Mouse (Mus musculus): ENCODE data around the gene Serpina3n.
"Not testable (repeated sequence)": the region's sequence is repeated elsewhere in the genome, so short reads cannot be mapped to it uniquely, and the experiment has no call there.

The Serpina3n gene

GRCm38 (mm10) chr12:104433951-104434735, 27.6 kb downstream of the Serpina3n start:
- peak; percentile 19 for DNase-seq

GRCm38 (mm10) chr12:104440087-104440760, 33.7 kb downstream of the Serpina3n start:
- peak; percentile 56 for DNase-seq

DNA sequence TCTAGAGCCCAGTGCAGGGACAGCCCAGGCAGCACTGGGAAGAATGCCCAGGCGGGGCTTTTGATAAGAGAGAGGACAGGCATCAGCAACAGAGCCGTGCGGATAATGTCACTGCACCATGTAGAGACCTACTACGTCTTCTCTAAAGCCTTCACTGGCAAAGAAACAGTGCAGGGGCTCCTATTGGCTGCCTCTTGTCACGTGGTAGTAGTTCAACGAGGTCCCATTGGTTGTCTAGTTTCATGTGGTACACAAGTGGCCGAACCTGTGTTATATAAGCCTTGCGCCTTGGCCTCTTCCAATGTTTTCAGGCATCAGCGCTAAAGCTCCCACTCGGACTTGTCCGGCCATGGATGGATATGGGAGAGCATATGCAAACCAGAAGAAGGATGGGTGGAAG, 37.2 kb downstream of the Serpina3n start:
- no peak for DNase-seq

DNA sequence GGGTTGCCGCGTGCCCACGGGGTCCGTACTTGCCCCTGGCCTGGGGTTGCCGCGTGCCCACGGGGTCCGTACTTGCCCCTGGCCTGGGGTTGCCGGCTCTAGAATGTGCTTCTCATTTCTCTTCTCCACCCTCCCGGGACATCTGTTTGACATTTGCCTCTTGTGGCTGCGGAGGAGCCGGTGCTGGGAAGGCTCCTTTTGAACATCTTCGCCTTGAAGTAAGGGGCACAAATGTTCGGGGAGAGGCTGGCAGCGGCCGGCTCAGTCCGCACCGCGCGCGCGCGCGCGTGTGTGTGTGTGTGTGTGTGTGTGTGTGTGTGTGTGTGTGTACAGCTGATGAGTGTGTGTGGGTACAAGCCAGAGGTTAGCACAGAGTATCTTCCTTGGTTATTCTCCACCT, 40.5 kb downstream of the Serpina3n start:
- DNase-seq = not testable (repeated sequence)

- no peak for DNase-seq
Observed at GRCm38 (mm10) chr12:104448099-104448498, 41.6 kb downstream of the Serpina3n start.

DNA sequence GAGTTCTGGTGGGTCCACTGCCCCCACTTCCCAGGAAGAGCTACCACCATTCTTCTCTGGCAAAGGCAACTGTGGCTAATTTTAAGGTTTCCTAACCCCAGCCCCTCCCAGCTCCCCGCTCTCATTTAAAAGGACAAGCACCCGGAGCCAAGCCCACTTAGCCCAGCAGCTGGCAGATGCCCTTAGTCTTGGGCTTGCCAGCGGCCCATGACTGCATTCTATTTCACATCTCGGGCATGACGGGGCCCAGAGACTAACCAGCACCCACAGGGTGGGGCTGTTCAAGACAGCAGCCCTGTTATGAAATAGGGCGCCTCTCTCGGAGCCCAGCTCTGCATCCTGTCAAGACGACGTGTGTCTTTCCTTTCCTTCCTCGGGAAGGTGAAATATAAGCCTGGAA, 43.7 kb downstream of the Serpina3n start:
- no peak for DNase-seq

- DNase-seq = no peak
Observed at GRCm38 (mm10) chr12:104453002-104453401, 46.5 kb downstream of the Serpina3n start.

- no peak for DNase-seq
Observed at GRCm38 (mm10) chr12:104459377-104459776, 52.8 kb downstream of the Serpina3n start.

DNA sequence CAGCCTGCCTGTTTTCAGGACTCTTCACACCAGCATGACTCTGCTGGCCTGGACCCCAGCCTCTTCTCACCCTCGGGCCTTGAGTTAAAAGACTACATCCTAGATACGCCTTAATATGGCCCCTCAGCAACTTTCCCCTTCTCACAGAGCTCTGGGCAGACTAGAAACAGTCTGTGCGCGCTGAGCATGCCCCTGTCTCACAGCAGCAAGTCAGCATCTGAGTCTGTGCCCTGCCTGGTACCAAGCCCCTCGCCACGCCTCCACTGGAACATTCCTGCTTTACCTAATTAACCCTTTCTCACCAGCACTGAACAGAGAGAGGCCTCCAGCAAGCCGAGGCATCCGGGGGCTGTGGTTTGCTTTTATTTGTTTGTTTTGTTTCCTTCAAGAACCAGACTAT, 54.8 kb downstream of the Serpina3n start:
- no peak for DNase-seq

Data from kidney, adult 11 months (tissue).